Mouse (Mus musculus): ENCODE measurements around the gene Mthfsd. TPM values are rescaled to one million over a fixed set of nuclear protein-coding genes. Genes with fewer than 3 reads are reported as not detected.
"Not testable (repeated sequence)": the region's sequence is repeated elsewhere in the genome, so short reads cannot be mapped to it uniquely, and the experiment has no call there.

The Mthfsd gene
- polyA plus RNA-seq (2014; fragmentation: Nextera tagmentation; extraction: Ambion mirVana), result 56.9 and 63.7 TPM in 2 replicates

- H3K4me2 ChIP-seq (ENCODE audit: low read depth), result peak within 1 kb of the TSS; percentile 85
- H3K27ac ChIP-seq (ENCODE audit: low read depth, low read length), result peak within 1 kb of the TSS; percentile 74; the same call in 1 of the 2 replicates
- H3K4me3 ChIP-seq (ENCODE audit: low read depth, low read length), result peak within 1 kb of the TSS; percentile 91
- ATAC-seq (ENCODE audit: insufficient read depth, low FRiP score, low TSS enrichment) (peak; percentile 88), DNase-seq (ENCODE audit: low spot score) (peak; percentile 99)
- H3K9ac ChIP-seq (ENCODE audit: low read length), result peak within 1 kb of the TSS; percentile 89
- WGBS, result 1% methylated on average over 75 of the region's 75 CpGs
- no peaks in the 10 kb centered on the region for H3K9me3 ChIP-seq (ENCODE audit: control insufficient read depth, low read length)
- H3K36me3 ChIP-seq (ENCODE audit: control insufficient read depth, insufficient read depth, low read length), result peaks cover 3% of the 10 kb centered on the region
- H3K4me1 ChIP-seq (ENCODE audit: control insufficient read depth, insufficient read depth, low read length), result peaks cover 8% of the 10 kb centered on the region
- 0 out of 2 replicates have a peak, but pooled peaks cover 3% of the 10 kb centered on the region for H3K27me3 ChIP-seq (ENCODE audit: control insufficient read depth, insufficient read depth, low read length)
Measured at GRCm38 (mm10) chr8:121107668-121108656, at the start of gene Mthfsd. Mthfsd (minus strand) TSS chr8:121108392.

- Histone ChIP-seq H3K4me2 (ENCODE audit: low read depth) (no peak overlapping the region), H3K36me3 (ENCODE audit: control insufficient read depth, insufficient read depth, low read length) (no peaks in the 10 kb centered on the region), H3K9me3 (ENCODE audit: control insufficient read depth, low read length) (no peaks in the 10 kb centered on the region), H3K27me3 (ENCODE audit: control insufficient read depth, insufficient read depth, low read length) (no peaks in the 10 kb centered on the region), H3K27ac (ENCODE audit: low read depth, low read length) (no peak overlapping the region), H3K4me1 (ENCODE audit: control insufficient read depth, insufficient read depth, low read length) (no peaks in the 10 kb centered on the region), H3K4me3 (ENCODE audit: low read depth, low read length) (no peak overlapping the region), H3K9ac (ENCODE audit: low read length) (no peak overlapping the region)
- ATAC-seq (ENCODE audit: insufficient read depth, low FRiP score, low TSS enrichment), result no peak
- 92% methylated on average over 7 of the region's 7 CpGs for WGBS
- DNase-seq (ENCODE audit: low spot score), result no peak
Measured at GRCm38 (mm10) chr8:121156990-121157491, 48.8 kb upstream of the Mthfsd start.

- WGBS, result 73% methylated on average over 12 of the region's 12 CpGs
Measured at GRCm38 (mm10) chr8:121152394-121152793, 44.2 kb upstream of the Mthfsd start.

GRCm38 (mm10) chr8:121148573-121149083 is 40.4 kb upstream of the Mthfsd start:
- H3K27me3 ChIP-seq (ENCODE audit: control insufficient read depth, insufficient read depth, low read length), result no peaks in the 10 kb centered on the region
- no peaks in the 10 kb centered on the region for H3K36me3 ChIP-seq (ENCODE audit: control insufficient read depth, insufficient read depth, low read length)
- WGBS, result 15% methylated on average over 8 of the region's 8 CpGs
- no peaks in the 10 kb centered on the region for H3K9me3 ChIP-seq (ENCODE audit: control insufficient read depth, low read length)
- DNase-seq (ENCODE audit: low spot score), result no peak
- H3K4me3 ChIP-seq (ENCODE audit: low read depth, low read length), result no peak overlapping the region
- no peak overlapping the region for H3K9ac ChIP-seq (ENCODE audit: low read length)
- H3K27ac ChIP-seq (ENCODE audit: low read depth, low read length), result no peak overlapping the region
- H3K4me2 ChIP-seq (ENCODE audit: low read depth), result no peak overlapping the region
- H3K4me1 ChIP-seq (ENCODE audit: control insufficient read depth, insufficient read depth, low read length), result no peaks in the 10 kb centered on the region
- no peak for ATAC-seq (ENCODE audit: insufficient read depth, low FRiP score, low TSS enrichment)

More at GRCm38 (mm10) chr8:121152394-121152793, 44.2 kb upstream of the Mthfsd start:
- no peak overlapping the region for H3K9ac ChIP-seq (ENCODE audit: low read length)
- H3K36me3 ChIP-seq (ENCODE audit: control insufficient read depth, insufficient read depth, low read length), result no peaks in the 10 kb centered on the region
- ATAC-seq (ENCODE audit: insufficient read depth, low FRiP score, low TSS enrichment) (no peak), DNase-seq (ENCODE audit: low spot score) (no peak)
- no peaks in the 10 kb centered on the region for H3K4me1 ChIP-seq (ENCODE audit: control insufficient read depth, insufficient read depth, low read length)
- no peak overlapping the region for H3K4me2 ChIP-seq (ENCODE audit: low read depth)
- H3K27ac ChIP-seq (ENCODE audit: low read depth, low read length), result no peak overlapping the region
- no peaks in the 10 kb centered on the region for H3K27me3 ChIP-seq (ENCODE audit: control insufficient read depth, insufficient read depth, low read length)
- H3K4me3 ChIP-seq (ENCODE audit: low read depth, low read length), result no peak overlapping the region
- H3K9me3 ChIP-seq (ENCODE audit: control insufficient read depth, low read length), result no peaks in the 10 kb centered on the region

GRCm38 (mm10) chr8:121145457-121146134 is 37.4 kb upstream of the Mthfsd start:
- WGBS, result 80% methylated on average over 4 of the region's 6 CpGs
- H3K9me3 ChIP-seq (ENCODE audit: control insufficient read depth, low read length), result not testable (repeated sequence)

GRCm38 (mm10) chr8:121136856-121137255 is 28.7 kb upstream of the Mthfsd start:
- H3K36me3 ChIP-seq (ENCODE audit: control insufficient read depth, insufficient read depth, low read length), result no peaks in the 10 kb centered on the region
- 91% methylated on average over 6 of the region's 6 CpGs for WGBS

More at GRCm38 (mm10) chr8:121145457-121146134, 37.4 kb upstream of the Mthfsd start:
- not testable (repeated sequence) for H3K9ac ChIP-seq (ENCODE audit: low read length); H3K4me1 ChIP-seq (ENCODE audit: control insufficient read depth, insufficient read depth, low read length); H3K4me2 ChIP-seq (ENCODE audit: low read depth); H3K36me3 ChIP-seq (ENCODE audit: control insufficient read depth, insufficient read depth, low read length); H3K27me3 ChIP-seq (ENCODE audit: control insufficient read depth, insufficient read depth, low read length); H3K27ac ChIP-seq (ENCODE audit: low read depth, low read length); ATAC-seq (ENCODE audit: insufficient read depth, low FRiP score, low TSS enrichment); H3K4me3 ChIP-seq (ENCODE audit: low read depth, low read length); DNase-seq (ENCODE audit: low spot score)

GRCm38 (mm10) chr8:121134512-121134911 is 26.3 kb upstream of the Mthfsd start:
- 88% methylated on average over 11 of the region's 11 CpGs for WGBS
- DNase-seq (ENCODE audit: low spot score) (no peak), ATAC-seq (ENCODE audit: insufficient read depth, low FRiP score, low TSS enrichment) (no peak)
- Histone ChIP-seq H3K36me3 (ENCODE audit: control insufficient read depth, insufficient read depth, low read length) (no peaks in the 10 kb centered on the region), H3K9ac (ENCODE audit: low read length) (no peak overlapping the region), H3K4me1 (ENCODE audit: control insufficient read depth, insufficient read depth, low read length) (no peaks in the 10 kb centered on the region), H3K27ac (ENCODE audit: low read depth, low read length) (no peak overlapping the region), H3K4me3 (ENCODE audit: low read depth, low read length) (no peak overlapping the region), H3K4me2 (ENCODE audit: low read depth) (no peak overlapping the region), H3K9me3 (ENCODE audit: control insufficient read depth, low read length) (peaks cover 6% of the 10 kb centered on the region; the same call in 1 of the 2 replicates), H3K27me3 (ENCODE audit: control insufficient read depth, insufficient read depth, low read length) (peaks cover 13% of the 10 kb centered on the region)

More at GRCm38 (mm10) chr8:121136856-121137255, 28.7 kb upstream of the Mthfsd start:
- no peak for DNase-seq (ENCODE audit: low spot score)
- Histone ChIP-seq H3K4me1 (ENCODE audit: control insufficient read depth, insufficient read depth, low read length) (no peaks in the 10 kb centered on the region), H3K4me2 (ENCODE audit: low read depth) (no peak overlapping the region), H3K9ac (ENCODE audit: low read length) (no peak overlapping the region), H3K4me3 (ENCODE audit: low read depth, low read length) (no peak overlapping the region), H3K27ac (ENCODE audit: low read depth, low read length) (no peak overlapping the region), H3K27me3 (ENCODE audit: control insufficient read depth, insufficient read depth, low read length) (no peaks in the 10 kb centered on the region), H3K9me3 (ENCODE audit: control insufficient read depth, low read length) (peaks cover 6% of the 10 kb centered on the region; the same call in 1 of the 2 replicates)
- ATAC-seq (ENCODE audit: insufficient read depth, low FRiP score, low TSS enrichment), result no peak

- no peak overlapping the region for H3K4me2 ChIP-seq (ENCODE audit: low read depth)
- no peaks in the 10 kb centered on the region for H3K36me3 ChIP-seq (ENCODE audit: control insufficient read depth, insufficient read depth, low read length)
- no peak overlapping the region for H3K9ac ChIP-seq (ENCODE audit: low read length)
- H3K9me3 ChIP-seq (ENCODE audit: control insufficient read depth, low read length), result peaks cover 6% of the 10 kb centered on the region; the same call in 1 of the 2 replicates
- H3K4me1 ChIP-seq (ENCODE audit: control insufficient read depth, insufficient read depth, low read length), result no peaks in the 10 kb centered on the region
- WGBS, result 90% methylated on average over 10 of the region's 10 CpGs
- ATAC-seq (ENCODE audit: insufficient read depth, low FRiP score, low TSS enrichment) (no peak), DNase-seq (ENCODE audit: low spot score) (no peak)
- H3K27me3 ChIP-seq (ENCODE audit: control insufficient read depth, insufficient read depth, low read length), result peaks cover 17% of the 10 kb centered on the region
- H3K27ac ChIP-seq (ENCODE audit: low read depth, low read length), result no peak overlapping the region
- no peak overlapping the region for H3K4me3 ChIP-seq (ENCODE audit: low read depth, low read length)
Measured at GRCm38 (mm10) chr8:121134102-121134501, 25.9 kb upstream of the Mthfsd start.
